Mouse (Mus musculus): ENCODE data around the gene Slc25a26. TPM values are rescaled to one million over a fixed set of nuclear protein-coding genes. Genes with fewer than 3 reads are reported as not detected.

Slc25a26 gene
- polyA plus RNA-seq, 1 experiment from 2014 or later: 5.4 TPM

DNA sequence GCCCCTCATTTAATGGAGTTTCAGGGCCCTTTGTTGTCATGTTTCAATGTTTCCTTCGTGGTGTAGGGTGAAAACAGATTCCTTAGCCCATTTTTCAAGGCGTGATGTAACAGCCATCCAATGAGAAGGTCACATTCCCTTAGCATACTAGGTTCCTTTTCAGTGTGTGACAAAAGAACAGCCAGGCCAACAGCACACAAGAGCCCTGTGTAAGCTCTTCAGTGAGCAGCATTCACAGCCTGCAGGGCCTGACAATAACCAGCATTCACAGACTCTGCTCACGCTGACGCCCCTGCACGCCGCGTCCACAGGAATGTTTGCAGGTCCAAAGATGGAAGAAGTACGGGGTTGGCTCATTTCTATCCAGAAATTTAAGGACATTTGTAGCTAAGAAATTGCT, 77.9 kb downstream of the Slc25a26 start:
- H3K4me1 ChIP-seq (replicated peaks; ENCODE audit: control insufficient read depth, insufficient read depth): no peaks in the 10 kb centered on the region
- H3K9me3 ChIP-seq (ENCODE audit: control insufficient read depth, low read length): no peaks in the 10 kb centered on the region
- 70% methylated on average over 8 of the region's 8 CpGs for WGBS
- no peak overlapping the region for H3K4me2 ChIP-seq (replicated peaks; ENCODE audit: low read depth)
- H3K36me3 ChIP-seq (ENCODE audit: control insufficient read depth, insufficient read depth, low read length): no peaks in the 10 kb centered on the region
- no peak overlapping the region for H3K9ac ChIP-seq (ENCODE audit: low read length)
- H3K27ac ChIP-seq (replicated peaks): no peak overlapping the region
- no peaks in the 10 kb centered on the region for H3K27me3 ChIP-seq (ENCODE audit: control insufficient read depth, insufficient read depth, low read length)
- no peak overlapping the region for H3K4me3 ChIP-seq (ENCODE audit: low read depth, low read length)
- no peak for TF ChIP-seq CTCF (IDR thresholded peaks at IDR 0.05; ENCODE audit: low read depth)
- no peak for TF ChIP-seq EP300 (optimal IDR thresholded peaks at IDR 0.05)
- ATAC-seq (ENCODE audit: low FRiP score, low TSS enrichment) (no peak), DNase-seq (ENCODE audit: low spot score) (no peak)

GRCm38 (mm10) chr6:94582055-94582454, 81.9 kb downstream of the Slc25a26 start:
- WGBS: 75% methylated on average over 9 of the region's 9 CpGs
- no peak for TF ChIP-seq CTCF (IDR thresholded peaks at IDR 0.05; ENCODE audit: low read depth)
- no peak for TF ChIP-seq EP300 (optimal IDR thresholded peaks at IDR 0.05)
- Histone ChIP-seq H3K4me3 (ENCODE audit: low read depth, low read length) (no peak overlapping the region), H3K4me2 (replicated peaks; ENCODE audit: low read depth) (no peak overlapping the region), H3K36me3 (ENCODE audit: control insufficient read depth, insufficient read depth, low read length) (no peaks in the 10 kb centered on the region), H3K9ac (ENCODE audit: low read length) (no peak overlapping the region), H3K4me1 (replicated peaks; ENCODE audit: control insufficient read depth, insufficient read depth) (no peaks in the 10 kb centered on the region), H3K27ac (replicated peaks) (no peak overlapping the region), H3K27me3 (ENCODE audit: control insufficient read depth, insufficient read depth, low read length) (no peaks in the 10 kb centered on the region), H3K9me3 (ENCODE audit: control insufficient read depth, low read length) (no peaks in the 10 kb centered on the region)
- DNase-seq (ENCODE audit: low spot score): no peak
- no peak for ATAC-seq (ENCODE audit: low FRiP score, low TSS enrichment)

DNA sequence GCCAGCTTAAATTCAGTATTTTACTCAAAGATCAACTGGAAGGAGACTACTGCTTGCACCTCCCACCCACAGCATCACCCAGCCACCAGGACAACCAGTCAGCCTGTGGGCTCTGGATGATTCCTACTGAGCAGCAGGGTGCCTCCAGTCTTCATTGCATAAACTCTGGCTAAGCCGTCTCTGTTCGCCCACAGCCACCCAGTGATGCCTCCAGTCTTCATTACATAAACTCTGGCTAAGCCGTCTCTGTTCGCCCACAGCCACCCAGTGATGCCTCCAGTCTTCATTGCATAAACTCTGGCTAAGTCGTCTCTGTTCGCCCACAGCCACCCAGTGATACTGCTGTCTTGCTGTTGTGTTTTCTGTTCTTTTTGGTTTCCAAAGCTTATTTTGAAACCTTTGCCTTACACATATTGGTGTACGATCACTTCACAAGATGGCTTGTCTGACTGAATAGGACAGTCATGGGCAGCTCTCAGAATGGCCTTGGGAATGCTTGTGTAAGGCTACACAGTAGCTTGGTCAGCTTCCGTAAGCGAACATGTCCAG, 84.1 kb downstream of the Slc25a26 start:
- DNase-seq (ENCODE audit: low spot score) (no peak), ATAC-seq (ENCODE audit: low FRiP score, low TSS enrichment) (no peak)
- TF ChIP-seq EP300 (optimal IDR thresholded peaks at IDR 0.05) (no peak), CTCF (IDR thresholded peaks at IDR 0.05; ENCODE audit: low read depth) (no peak)
- Histone ChIP-seq H3K36me3 (ENCODE audit: control insufficient read depth, insufficient read depth, low read length) (no peaks in the 10 kb centered on the region), H3K4me1 (replicated peaks; ENCODE audit: control insufficient read depth, insufficient read depth) (no peaks in the 10 kb centered on the region), H3K4me3 (ENCODE audit: low read depth, low read length) (no peak overlapping the region), H3K27me3 (ENCODE audit: control insufficient read depth, insufficient read depth, low read length) (no peaks in the 10 kb centered on the region), H3K27ac (replicated peaks) (no peak overlapping the region), H3K9me3 (ENCODE audit: control insufficient read depth, low read length) (no peaks in the 10 kb centered on the region), H3K9ac (ENCODE audit: low read length) (no peak overlapping the region), H3K4me2 (replicated peaks; ENCODE audit: low read depth) (no peak overlapping the region)
- 91% methylated on average over 9 of the region's 9 CpGs for WGBS

DNA sequence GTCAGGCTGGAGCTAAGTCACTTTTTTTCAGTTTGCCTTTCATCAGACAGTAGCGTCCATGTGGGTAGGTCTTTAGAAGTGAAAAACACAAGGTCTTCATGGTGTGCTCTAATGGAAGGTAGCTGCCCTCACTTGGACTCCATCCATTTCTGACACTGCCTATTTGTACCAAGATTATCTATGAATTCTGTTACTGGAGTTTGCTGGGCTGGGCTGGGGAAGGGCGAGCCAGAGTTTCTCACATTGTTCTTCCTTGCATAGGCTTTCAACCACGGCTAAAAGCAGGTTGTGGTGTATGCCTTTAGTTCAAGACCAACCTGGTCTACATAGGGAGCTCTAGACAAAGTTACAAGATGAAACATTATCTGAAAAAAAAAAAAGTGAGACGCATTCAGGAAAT, 84.8 kb downstream of the Slc25a26 start:
- WGBS: 82% methylated on average over 4 of the region's 4 CpGs
- Histone ChIP-seq H3K9ac (ENCODE audit: low read length) (no peak overlapping the region), H3K4me2 (replicated peaks; ENCODE audit: low read depth) (no peak overlapping the region), H3K27ac (replicated peaks) (no peak overlapping the region), H3K4me1 (replicated peaks; ENCODE audit: control insufficient read depth, insufficient read depth) (no peaks in the 10 kb centered on the region), H3K27me3 (ENCODE audit: control insufficient read depth, insufficient read depth, low read length) (no peaks in the 10 kb centered on the region), H3K9me3 (ENCODE audit: control insufficient read depth, low read length) (no peaks in the 10 kb centered on the region), H3K4me3 (ENCODE audit: low read depth, low read length) (no peak overlapping the region), H3K36me3 (ENCODE audit: control insufficient read depth, insufficient read depth, low read length) (no peaks in the 10 kb centered on the region)
- ATAC-seq (ENCODE audit: low FRiP score, low TSS enrichment) (no peak), DNase-seq (ENCODE audit: low spot score) (no peak)
- TF ChIP-seq EP300 (optimal IDR thresholded peaks at IDR 0.05) (no peak), CTCF (IDR thresholded peaks at IDR 0.05; ENCODE audit: low read depth) (no peak)

- TF ChIP-seq CTCF (IDR thresholded peaks at IDR 0.05; ENCODE audit: low read depth): no peak
- TF ChIP-seq EP300 (optimal IDR thresholded peaks at IDR 0.05): no peak
- Histone ChIP-seq H3K9ac (ENCODE audit: low read length) (no peak overlapping the region), H3K4me3 (ENCODE audit: low read depth, low read length) (no peak overlapping the region), H3K4me2 (replicated peaks; ENCODE audit: low read depth) (no peak overlapping the region), H3K4me1 (replicated peaks; ENCODE audit: control insufficient read depth, insufficient read depth) (peaks cover 4% of the 10 kb centered on the region; the same call in 1 of the 2 replicates), H3K27me3 (ENCODE audit: control insufficient read depth, insufficient read depth, low read length) (no peaks in the 10 kb centered on the region), H3K27ac (replicated peaks) (no peak overlapping the region), H3K9me3 (ENCODE audit: control insufficient read depth, low read length) (no peaks in the 10 kb centered on the region), H3K36me3 (ENCODE audit: control insufficient read depth, insufficient read depth, low read length) (no peaks in the 10 kb centered on the region)
- 57% methylated on average over 4 of the region's 4 CpGs for WGBS
- ATAC-seq (ENCODE audit: low FRiP score, low TSS enrichment) (no peak), DNase-seq (ENCODE audit: low spot score) (no peak)
These were observed 88.2 kb downstream of the Slc25a26 start for GRCm38 (mm10) chr6:94588365-94588764.

DNA sequence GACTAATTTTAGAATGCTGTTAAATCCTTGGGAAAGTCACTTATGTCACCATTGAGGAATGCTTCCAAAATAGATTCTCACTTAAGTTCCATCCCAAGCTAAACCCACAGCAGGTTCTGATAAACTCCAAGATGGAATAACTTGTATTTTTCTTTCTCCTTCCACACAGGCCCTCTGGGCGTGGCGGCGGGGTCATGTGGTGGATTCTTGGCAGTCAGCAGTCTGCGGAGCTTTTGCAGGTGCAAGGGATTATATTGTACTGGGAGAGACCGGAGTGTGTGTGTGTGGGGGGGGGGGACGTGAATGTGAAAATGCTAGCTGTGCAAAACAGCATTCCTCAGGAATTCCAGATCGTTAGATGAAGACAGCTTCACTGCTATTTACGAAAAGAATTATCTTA, 92.1 kb downstream of the Slc25a26 start:
- H3K4me2 ChIP-seq (replicated peaks; ENCODE audit: low read depth): no peak overlapping the region
- DNase-seq (ENCODE audit: low spot score) (peak; percentile 65), ATAC-seq (ENCODE audit: low FRiP score, low TSS enrichment) (peak; percentile 53)
- TF ChIP-seq EP300 (optimal IDR thresholded peaks at IDR 0.05) (no peak), CTCF (IDR thresholded peaks at IDR 0.05; ENCODE audit: low read depth) (no peak)
- H3K4me1 ChIP-seq (replicated peaks; ENCODE audit: control insufficient read depth, insufficient read depth): peaks cover 4% of the 10 kb centered on the region; the same call in 1 of the 2 replicates
- WGBS: 10% methylated on average over 8 of the region's 8 CpGs
- no peak overlapping the region for H3K9ac ChIP-seq (ENCODE audit: low read length)
- no peaks in the 10 kb centered on the region for H3K9me3 ChIP-seq (ENCODE audit: control insufficient read depth, low read length)
- H3K36me3 ChIP-seq (ENCODE audit: control insufficient read depth, insufficient read depth, low read length): no peaks in the 10 kb centered on the region
- no peak overlapping the region for H3K27ac ChIP-seq (replicated peaks)
- no peaks in the 10 kb centered on the region for H3K27me3 ChIP-seq (ENCODE audit: control insufficient read depth, insufficient read depth, low read length)
- H3K4me3 ChIP-seq (ENCODE audit: low read depth, low read length): no peak overlapping the region
